Mouse (Mus musculus) midbrain, embryonic 13.5 days (tissue): ENCODE data around the gene Cyp27b1. TPM values are rescaled to one million over a fixed set of nuclear protein-coding genes. Genes with fewer than 3 reads are reported as not detected.
A peak's percentile ranks its signal among the peaks of the same experiment; 100 is the strongest.
"Not testable (repeated sequence)": the region's sequence is repeated elsewhere in the genome, so short reads cannot be mapped to it uniquely, and the experiment has no call there.

Experiments used
- ATAC-seq: fragments of 200-750 bp; cut with Nextera tagmentation; 2 replicates; pipeline ENCODE4 v1.8.0; 2017; ENCODE audit warnings: mild to moderate bottlenecking, moderate TSS enrichment, moderate library complexity
- H3K27ac ChIP-seq: fragments of 300-500 bp; sonication (generic); 2 replicates; pipeline ENCODE4 v1.5.1; 2015; ENCODE audit warnings: inconsistent platforms, mild to moderate bottlenecking, moderate library complexity
- H3K27me3 ChIP-seq: fragments of 300-500 bp; sonication (generic); 2 replicates; pipeline ENCODE4 v1.6.1; 2015; ENCODE audit warnings: mild to moderate bottlenecking, inconsistent platforms
- H3K36me3 ChIP-seq: fragments of 300-500 bp; sonication (generic); 2 replicates; pipeline ENCODE4 v1.6.1; 2015; ENCODE audit warnings: mild to moderate bottlenecking, inconsistent platforms
- H3K4me1 ChIP-seq: fragments of 300-500 bp; sonication (generic); replicated peaks from 2 replicates; pipeline ENCODE4 v1.6.1; 2015; ENCODE audit warnings: inconsistent platforms
- H3K4me2 ChIP-seq: fragments of 300-500 bp; sonication (generic); replicated peaks from 2 replicates; pipeline ENCODE4 v1.6.1; 2015; ENCODE audit warnings: moderate library complexity, mild to moderate bottlenecking, inconsistent platforms
- H3K4me3 ChIP-seq: fragments of 300-500 bp; sonication (generic); replicated peaks from 2 replicates; pipeline ENCODE4 v1.5.1; 2015; ENCODE audit warnings: mild to moderate bottlenecking, inconsistent platforms
- H3K9ac ChIP-seq: fragments of 300-500 bp; sonication (generic); replicated peaks from 2 replicates; pipeline ENCODE4 v1.6.1; 2015; ENCODE audit warnings: mild to moderate bottlenecking, inconsistent platforms
- H3K9me3 ChIP-seq: fragments of 300-500 bp; sonication (generic); 2 replicates; pipeline ENCODE4 v1.6.1; 2016; ENCODE audit warnings: mild to moderate bottlenecking, inconsistent platforms
- WGBS: fragments of 180-500 bp; shearing (Covaris S2); methylation state at CpG from one replicate; pipeline ENCODE4 v1.1.7; 2015; 5-methylcytosine and 5-hydroxymethylcytosine counted together
- polyA plus RNA-seq: library from polyadenylated mRNA; unstranded; fragments of >200 nt; fragmentation: Nextera tagmentation; extraction: Ambion mirVana; gene quantifications from 2 replicates; pipeline ENCODE4 v1.2.1, GENCODE M21; 2015

The Cyp27b1 gene
- polyA plus RNA-seq, 1 experiment from 2014 or later, result 0.08 TPM

DNA sequence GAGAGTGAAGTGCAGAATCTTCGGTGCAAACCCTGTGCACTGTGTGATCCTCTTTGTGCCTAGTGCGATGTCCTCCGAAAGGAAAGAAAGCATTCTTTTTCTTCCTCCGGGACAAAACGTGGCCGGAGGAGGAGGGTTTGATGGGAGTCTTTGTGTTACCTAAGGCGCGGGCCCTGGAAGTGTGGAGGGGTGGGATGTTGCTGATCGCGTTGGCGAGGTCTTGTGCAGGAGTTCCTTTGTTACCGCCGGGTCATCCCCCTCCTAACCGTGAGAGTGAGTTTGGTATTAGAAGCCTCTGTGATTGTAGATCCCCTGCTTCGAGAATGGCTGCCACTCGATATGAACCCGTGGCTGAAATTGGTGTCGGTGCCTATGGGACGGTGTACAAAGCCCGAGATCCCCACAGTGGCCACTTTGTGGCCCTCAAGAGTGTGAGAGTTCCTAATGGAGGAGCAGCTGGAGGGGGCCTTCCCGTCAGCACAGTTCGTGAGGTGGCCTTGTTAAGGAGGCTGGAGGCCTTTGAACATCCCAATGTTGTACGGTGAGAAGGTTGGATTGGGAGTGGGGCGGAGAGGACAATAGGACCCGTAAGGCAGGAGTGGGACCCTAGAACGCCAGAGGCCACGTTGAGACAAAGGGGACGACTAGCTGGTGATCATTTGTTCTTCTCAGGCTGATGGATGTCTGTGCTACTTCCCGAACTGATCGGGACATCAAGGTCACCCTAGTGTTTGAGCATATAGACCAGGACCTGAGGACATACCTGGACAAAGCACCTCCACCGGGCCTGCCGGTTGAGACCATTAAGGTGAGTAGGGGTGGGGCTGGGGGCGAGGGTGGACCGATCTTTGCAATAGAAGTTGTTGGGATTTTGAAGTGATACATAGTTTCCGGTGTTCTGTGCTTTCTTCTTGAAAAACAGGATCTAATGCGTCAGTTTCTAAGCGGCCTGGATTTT is 16.1 kb downstream of the Cyp27b1 start:
- WGBS, result 13% methylated on average over 37 of the region's 37 CpGs
- peak overlapping the region; percentile 77 for H3K4me3 ChIP-seq
- peak overlapping the region; percentile 93 for H3K4me2 ChIP-seq
- peaks cover 40% of the 10 kb centered on the region for H3K36me3 ChIP-seq
- no peaks in the 10 kb centered on the region for H3K9me3 ChIP-seq
- H3K4me1 ChIP-seq, result peaks cover 57% of the 10 kb centered on the region
- H3K27me3 ChIP-seq, result no peaks in the 10 kb centered on the region
- peak; percentile 0; the same call in 1 of the 2 replicates for ATAC-seq
- H3K9ac ChIP-seq, result peak overlapping the region; percentile 96
- H3K27ac ChIP-seq, result peak overlapping the region; percentile 90

DNA sequence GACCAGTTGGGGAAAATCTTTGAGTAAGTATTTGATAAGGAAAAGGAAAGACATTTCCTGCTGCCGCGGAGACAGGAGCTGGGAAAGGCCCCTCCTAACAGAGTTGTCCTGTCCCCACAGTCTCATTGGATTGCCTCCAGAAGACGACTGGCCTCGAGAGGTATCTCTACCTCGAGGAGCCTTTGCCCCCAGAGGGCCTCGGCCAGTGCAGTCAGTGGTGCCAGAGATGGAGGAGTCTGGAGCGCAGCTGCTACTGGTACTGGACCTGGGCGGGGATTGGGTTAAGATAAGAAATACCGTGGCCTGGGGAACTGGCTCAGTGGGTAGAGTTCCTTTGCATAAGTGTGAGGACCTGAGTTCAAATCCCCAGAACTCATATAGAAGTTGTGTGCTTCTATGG is 17.9 kb downstream of the Cyp27b1 start:
- 91% methylated on average over 9 of the region's 9 CpGs for WGBS
- no peak overlapping the region for H3K9ac ChIP-seq
- no peak overlapping the region for H3K4me2 ChIP-seq
- no peak for ATAC-seq
- peak overlapping the region; percentile 17; the same call in 1 of the 2 replicates for H3K4me3 ChIP-seq
- H3K27me3 ChIP-seq, result no peaks in the 10 kb centered on the region
- H3K9me3 ChIP-seq, result no peaks in the 10 kb centered on the region
- H3K36me3 ChIP-seq, result peaks cover 40% of the 10 kb centered on the region
- H3K4me1 ChIP-seq, result peaks cover 60% of the 10 kb centered on the region
- H3K27ac ChIP-seq, result 0 out of 2 replicates have a peak overlapping the region, but pooled peaks have one; percentile 21

DNA sequence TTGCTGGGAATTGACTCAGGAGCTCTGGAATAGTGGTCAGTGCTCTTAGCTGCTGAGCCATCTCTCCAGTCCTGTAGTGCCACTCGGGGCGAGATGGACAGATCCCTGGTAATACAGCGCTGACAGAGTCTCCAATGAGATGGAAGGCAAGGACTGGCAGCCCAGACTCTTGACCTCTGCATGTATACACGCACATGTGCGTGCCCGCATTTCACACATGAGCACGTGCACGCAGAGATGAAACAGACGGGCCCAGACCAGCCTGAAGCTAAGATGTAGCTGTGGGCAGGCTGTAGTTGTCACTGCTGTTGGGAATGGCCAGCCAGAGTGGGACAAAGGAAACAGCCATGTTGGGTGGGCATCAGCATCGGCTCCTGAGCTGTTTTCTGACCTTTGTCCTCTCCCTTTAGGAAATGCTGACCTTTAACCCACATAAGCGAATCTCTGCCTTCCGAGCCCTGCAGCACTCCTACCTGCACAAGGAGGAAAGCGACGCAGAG is 18.5 kb downstream of the Cyp27b1 start:
- H3K27ac ChIP-seq, result peak overlapping the region; percentile 2; the same call in 1 of the 2 replicates
- H3K36me3 ChIP-seq, result peaks cover 40% of the 10 kb centered on the region
- 88% methylated on average over 14 of the region's 14 CpGs for WGBS
- no peak overlapping the region for H3K9ac ChIP-seq
- no peaks in the 10 kb centered on the region for H3K27me3 ChIP-seq
- H3K4me3 ChIP-seq, result 0 out of 2 replicates have a peak overlapping the region, but pooled peaks have one; percentile 8
- no peak overlapping the region for H3K4me2 ChIP-seq
- peaks cover 59% of the 10 kb centered on the region for H3K4me1 ChIP-seq
- ATAC-seq, result no peak
- no peaks in the 10 kb centered on the region for H3K9me3 ChIP-seq

DNA sequence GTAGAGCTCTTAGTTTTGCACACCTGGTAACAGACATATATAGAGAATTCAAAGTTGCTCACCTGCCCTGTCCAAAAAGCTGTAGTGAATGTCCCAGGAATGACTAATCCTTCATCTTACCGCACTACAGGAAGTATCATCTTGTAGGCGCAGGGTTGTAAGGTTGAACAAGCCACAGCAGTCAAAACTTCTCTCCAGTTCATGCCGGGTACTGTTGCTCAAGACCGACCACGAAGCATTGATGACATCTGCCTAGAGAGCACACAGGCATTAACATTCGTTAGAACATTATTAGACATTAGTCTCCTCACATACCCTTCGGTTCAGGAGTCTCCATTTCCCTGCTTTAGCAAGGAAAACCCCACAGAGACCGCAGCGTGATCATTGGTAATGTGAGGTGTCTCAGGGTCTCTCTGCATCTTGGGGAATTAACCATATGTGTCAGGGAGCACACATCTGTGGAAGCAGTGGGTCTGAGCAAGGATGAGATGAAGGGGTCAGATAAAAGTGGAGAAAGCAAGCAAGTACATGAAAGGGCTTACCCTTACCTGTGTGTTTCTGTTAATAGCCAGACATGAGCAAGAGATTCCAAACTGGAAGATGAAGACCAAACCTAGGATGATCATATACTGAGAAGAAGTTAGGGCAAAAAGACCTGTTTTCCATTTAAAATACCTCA is 20.4 kb downstream of the Cyp27b1 start:
- H3K27ac ChIP-seq, result peak overlapping the region; percentile 92; the same call in 1 of the 2 replicates
- WGBS, result 80% methylated on average over 9 of the region's 9 CpGs
- peak overlapping the region; percentile 70 for H3K4me2 ChIP-seq
- H3K36me3 ChIP-seq, result peaks cover 40% of the 10 kb centered on the region
- peak overlapping the region; percentile 66 for H3K4me3 ChIP-seq
- no peaks in the 10 kb centered on the region for H3K27me3 ChIP-seq
- no peak for ATAC-seq
- H3K4me1 ChIP-seq, result peaks cover 49% of the 10 kb centered on the region
- no peaks in the 10 kb centered on the region for H3K9me3 ChIP-seq
- H3K9ac ChIP-seq, result peak overlapping the region; percentile 63

DNA sequence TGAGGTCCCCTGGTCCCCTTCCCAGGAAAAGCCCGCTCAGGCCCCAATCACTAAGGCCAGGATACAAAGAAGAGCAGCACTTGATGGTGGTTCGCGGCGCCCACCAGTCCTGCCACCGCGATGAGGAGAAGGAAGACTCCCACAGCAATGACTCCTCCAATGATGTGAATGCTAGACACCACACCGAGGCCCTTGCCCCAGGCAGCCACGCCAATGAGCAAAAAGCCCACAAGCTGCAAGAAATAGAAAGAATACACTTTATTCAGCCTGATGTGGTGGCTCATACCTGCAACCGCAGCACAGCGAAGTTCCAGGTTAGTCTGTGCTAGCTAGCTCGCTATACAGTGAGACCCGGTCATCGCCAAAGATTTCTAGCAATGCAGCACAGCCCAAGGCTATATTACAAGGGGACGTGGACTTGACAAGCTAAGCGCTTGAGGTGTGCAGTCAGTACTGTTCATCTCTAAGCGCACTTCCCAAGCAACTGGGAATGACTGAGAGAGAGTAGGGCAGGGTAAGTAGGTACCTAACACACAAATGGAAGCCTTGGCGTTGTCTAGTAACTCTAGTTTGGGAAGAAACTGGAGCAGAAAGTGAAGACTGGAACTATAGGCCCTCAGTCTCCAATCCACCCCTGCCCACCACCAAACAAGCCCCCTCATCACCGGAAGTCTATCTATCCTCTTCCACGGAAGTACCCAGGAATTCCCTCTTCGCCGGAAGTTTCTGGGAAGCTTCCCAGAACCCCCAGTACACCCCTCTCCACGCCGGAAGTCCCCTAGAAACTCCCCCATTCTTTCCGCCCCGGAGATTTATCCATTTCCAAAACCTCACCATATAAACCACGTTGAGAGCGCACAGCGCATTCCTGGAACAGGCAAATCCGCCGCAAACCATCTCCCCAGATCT is 21.5 kb downstream of the Cyp27b1 start:
- H3K36me3 ChIP-seq, result peaks cover 40% of the 10 kb centered on the region
- H3K27me3 ChIP-seq, result no peaks in the 10 kb centered on the region
- H3K4me1 ChIP-seq, result peaks cover 48% of the 10 kb centered on the region
- peak overlapping the region; percentile 66 for H3K4me3 ChIP-seq
- H3K9ac ChIP-seq, result peak overlapping the region; percentile 63
- WGBS, result 8% methylated on average over 30 of the region's 30 CpGs
- ATAC-seq, result peak; percentile 85
- H3K27ac ChIP-seq, result peak overlapping the region; percentile 92
- peak overlapping the region; percentile 70 for H3K4me2 ChIP-seq
- no peaks in the 10 kb centered on the region for H3K9me3 ChIP-seq

DNA sequence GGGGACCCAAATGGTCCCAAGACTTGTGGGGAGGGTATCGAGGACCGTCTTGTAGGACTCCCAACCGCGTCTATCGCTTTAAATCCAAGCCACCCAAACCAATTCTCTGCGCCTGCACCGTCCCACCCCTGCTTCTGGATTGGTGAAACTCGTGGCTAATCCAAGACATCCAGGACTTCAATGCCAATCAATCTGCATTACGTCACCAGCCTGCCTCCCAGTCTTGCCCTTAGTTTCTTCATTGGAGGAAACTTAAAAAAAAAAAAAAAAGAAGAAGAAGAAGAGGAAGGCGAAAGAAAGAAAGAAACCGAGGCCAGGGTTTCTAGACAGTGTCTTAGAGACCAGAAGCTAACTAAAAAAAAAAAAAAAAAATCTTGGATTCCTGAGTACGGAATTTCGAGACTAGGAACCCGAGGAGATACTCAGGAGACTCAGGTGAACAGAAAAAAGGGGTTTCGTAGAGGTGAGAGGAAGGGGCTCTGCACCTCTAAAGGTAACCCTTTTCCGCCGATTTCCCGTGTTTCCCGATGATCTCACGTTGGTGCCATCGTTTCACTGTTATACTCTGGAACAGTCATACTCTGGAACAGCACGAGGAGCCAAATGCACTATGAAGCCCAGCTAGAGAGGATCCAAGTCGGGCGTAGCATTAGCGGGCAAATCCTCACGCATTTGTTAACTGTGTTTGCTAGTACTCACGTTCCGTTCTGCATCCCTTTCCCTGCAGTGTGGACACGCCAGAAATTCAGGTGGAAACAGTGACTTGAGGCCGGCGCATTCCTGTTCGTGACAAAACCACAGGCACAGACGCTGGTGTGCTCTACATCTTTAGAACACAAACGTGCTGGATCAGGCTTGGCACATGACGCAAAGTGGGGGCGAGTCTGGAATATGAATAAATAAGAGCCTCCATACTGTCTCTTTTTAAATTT is 22.4 kb downstream of the Cyp27b1 start, which contains the start of gene Tspan31:
TSS of gene Tspan31 (minus strand) at position 75 of the 932 bp plus-strand sequence.
- H3K27me3 ChIP-seq, result 0 out of 2 replicates have a peak, but pooled peaks cover 5% of the 10 kb centered on the region
- peak within 1 kb of the TSS; percentile 92 for H3K27ac ChIP-seq
- peaks cover 32% of the 10 kb centered on the region for H3K36me3 ChIP-seq
- H3K9ac ChIP-seq, result peak within 1 kb of the TSS; percentile 80
- 2% methylated on average over 36 of the region's 36 CpGs for WGBS
- H3K4me1 ChIP-seq, result peaks cover 39% of the 10 kb centered on the region
- ATAC-seq, result peak; percentile 94
- H3K4me3 ChIP-seq, result peak within 1 kb of the TSS; percentile 66
- no peaks in the 10 kb centered on the region for H3K9me3 ChIP-seq
- peak within 1 kb of the TSS; percentile 70 for H3K4me2 ChIP-seq

DNA sequence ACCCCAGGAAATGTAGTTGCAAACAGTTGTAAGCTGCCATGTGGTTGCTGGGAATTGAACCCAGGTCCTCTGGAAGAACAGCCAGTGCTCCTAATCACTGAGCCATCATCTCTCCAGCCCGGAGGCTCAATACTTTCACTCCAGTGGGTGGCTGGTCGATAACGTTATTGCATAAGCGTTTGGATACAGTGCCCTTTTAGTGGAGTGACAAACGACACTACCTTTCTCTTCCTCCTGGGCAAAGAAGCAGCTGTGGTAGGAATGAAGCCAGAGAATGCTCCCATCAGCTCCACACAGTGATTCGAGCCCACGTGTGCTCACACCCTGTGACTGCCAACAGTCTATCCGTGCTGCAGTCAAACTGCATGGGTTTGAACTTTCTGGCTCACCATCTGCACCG is 23.2 kb downstream of the Cyp27b1 start:
- whole genome bisulfite sequencing, result 81% methylated on average over 9 of the region's 9 CpGs
- H3K4me2 ChIP-seq, result peak overlapping the region; percentile 70

DNA sequence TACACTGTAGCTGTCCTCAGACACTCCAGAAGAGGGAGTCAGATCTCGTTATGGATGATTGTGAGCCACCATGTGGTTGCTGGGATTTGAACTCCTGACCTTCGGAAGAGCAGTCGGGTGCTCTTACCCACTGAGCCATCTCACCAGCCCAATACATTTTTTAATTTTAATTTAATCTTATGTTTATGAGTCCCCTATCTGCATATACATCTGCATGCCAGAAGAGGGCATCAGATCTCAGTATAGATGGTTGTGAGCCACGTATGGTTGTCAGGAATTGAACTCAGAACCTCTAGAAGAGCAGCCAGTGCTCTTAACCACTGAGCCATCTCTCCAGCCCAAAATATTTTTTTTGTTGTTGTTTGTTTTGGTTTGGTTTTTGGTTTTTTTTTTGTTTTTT is 24.2 kb downstream of the Cyp27b1 start:
- 90% methylated on average over 4 of the region's 4 CpGs for WGBS

More for the DNA sequence above, 23.2 kb downstream of the Cyp27b1 start:
- Histone ChIP-seq H3K27me3 (peaks cover 11% of the 10 kb centered on the region), H3K36me3 (peaks cover 25% of the 10 kb centered on the region), H3K9me3 (no peaks in the 10 kb centered on the region), H3K4me3 (peak overlapping the region; percentile 66), H3K4me1 (peaks cover 35% of the 10 kb centered on the region), H3K9ac (peak overlapping the region; percentile 80), H3K27ac (peak overlapping the region; percentile 79; the same call in 1 of the 2 replicates)
- ATAC-seq, result no peak

DNA sequence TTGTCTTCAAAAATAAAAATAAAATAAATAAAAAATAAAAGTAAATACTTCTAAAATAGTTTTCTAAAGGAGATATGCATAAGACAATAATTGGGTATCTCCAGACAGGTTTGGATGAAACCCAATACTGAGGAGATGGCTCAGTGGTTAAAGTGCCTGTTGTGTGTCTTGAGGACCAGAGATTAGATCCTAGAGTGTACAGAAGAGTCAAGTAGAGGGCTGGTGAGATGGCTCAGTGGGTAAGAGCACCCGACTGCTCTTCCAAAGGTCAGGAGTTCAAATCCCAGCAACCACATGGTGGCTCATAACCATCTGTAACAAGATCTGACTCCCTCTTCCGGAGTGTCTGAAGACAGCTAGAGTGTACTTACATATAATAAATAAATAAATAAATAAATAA is 24.9 kb downstream of the Cyp27b1 start:
- not testable (repeated sequence) for H3K4me2 ChIP-seq, H3K9me3 ChIP-seq, H3K9ac ChIP-seq, H3K36me3 ChIP-seq, H3K4me3 ChIP-seq, H3K27ac ChIP-seq, ATAC-seq
- WGBS, result 84% methylated on average over 2 of the region's 2 CpGs
- Histone ChIP-seq H3K27me3 (peaks cover 12% of the 10 kb centered on the region), H3K4me1 (peaks cover 44% of the 10 kb centered on the region)

More for the DNA sequence above, 24.2 kb downstream of the Cyp27b1 start:
- not testable (repeated sequence) for H3K9me3 ChIP-seq, H3K4me2 ChIP-seq, ATAC-seq, H3K27ac ChIP-seq, H3K4me3 ChIP-seq, H3K9ac ChIP-seq
- H3K4me1 ChIP-seq, result peaks cover 42% of the 10 kb centered on the region
- peaks cover 12% of the 10 kb centered on the region for H3K27me3 ChIP-seq
- peaks cover 14% of the 10 kb centered on the region for H3K36me3 ChIP-seq

DNA sequence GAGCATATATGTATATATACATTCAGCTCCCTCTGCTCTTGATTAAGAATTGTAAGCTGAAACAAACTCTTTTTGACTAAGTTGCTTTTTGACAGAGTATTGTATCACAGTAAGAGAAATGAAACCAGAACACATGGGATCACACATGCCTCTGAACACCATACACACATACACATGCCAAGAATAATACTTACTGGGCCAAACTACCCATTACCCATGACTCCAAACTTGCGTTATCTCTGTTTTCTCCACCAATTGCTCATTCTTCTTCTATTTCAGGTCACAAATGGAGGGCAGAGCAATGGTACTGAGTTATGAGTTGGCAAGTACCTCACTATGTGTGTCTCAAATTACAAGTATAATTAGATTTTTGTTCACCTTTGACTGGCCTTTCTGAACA is 25.9 kb downstream of the Cyp27b1 start:
- no peak overlapping the region for H3K4me3 ChIP-seq
- no peak overlapping the region for H3K4me2 ChIP-seq
- no peak overlapping the region for H3K27ac ChIP-seq
- H3K9ac ChIP-seq, result no peak overlapping the region
- 90% methylated on average over 1 of the region's 1 CpGs for WGBS
- ATAC-seq, result no peak
- no peaks in the 10 kb centered on the region for H3K9me3 ChIP-seq
- H3K36me3 ChIP-seq, result no peaks in the 10 kb centered on the region
- H3K27me3 ChIP-seq, result peaks cover 12% of the 10 kb centered on the region
- peaks cover 40% of the 10 kb centered on the region for H3K4me1 ChIP-seq
